Mouse (Mus musculus) embryonic fibroblast, embryonic 13.5 days (primary cell): ENCODE measurements around the gene Cstad. TPM values are rescaled to one million over a fixed set of nuclear protein-coding genes. Genes with fewer than 3 reads are reported as not detected.

Source experiments
- H3K27ac ChIP-seq: 2 replicates; pipeline ENCODE4 v1.5.1; 2012; ENCODE audit warnings: low read length, control low read depth, inconsistent platforms; ENCODE audit not compliant: insufficient read depth
- H3K4me1 ChIP-seq: 2 replicates; pipeline ENCODE4 v1.6.1; 2011; ENCODE audit warnings: low read length; ENCODE audit not compliant: control insufficient read depth, insufficient read depth
- H3K4me3 ChIP-seq: 2 replicates; pipeline ENCODE4 v1.5.1; 2011; ENCODE audit warnings: mild to moderate bottlenecking, control low read depth, low read length; ENCODE audit not compliant: insufficient read depth
- CTCF ChIP-seq: IDR thresholded peaks from 2 replicates; pipeline ENCODE4 v1.5.1; 2011; ENCODE audit warnings: mild to moderate bottlenecking, control low read depth, low read length, moderate library complexity, borderline replicate concordance; ENCODE audit not compliant: insufficient read depth
- POLR2A ChIP-seq: IDR thresholded peaks from 2 replicates; pipeline ENCODE4 v1.6.1; 2011; ENCODE audit warnings: low read depth, mild to moderate bottlenecking, control low read depth, low read length, moderate library complexity
- polyA plus RNA-seq: library from polyadenylated mRNA; stranded (reverse); fragments of >200 nt; gene quantifications from 2 replicates; pipeline ENCODE4 v1.2.4, GENCODE M21; 2011; ENCODE audit warnings: low read depth; ENCODE audit not compliant: missing spikeins, insufficient read length

The Cstad gene
- polyA plus RNA-seq, 1 experiment = 2.8 TPM

DNA sequence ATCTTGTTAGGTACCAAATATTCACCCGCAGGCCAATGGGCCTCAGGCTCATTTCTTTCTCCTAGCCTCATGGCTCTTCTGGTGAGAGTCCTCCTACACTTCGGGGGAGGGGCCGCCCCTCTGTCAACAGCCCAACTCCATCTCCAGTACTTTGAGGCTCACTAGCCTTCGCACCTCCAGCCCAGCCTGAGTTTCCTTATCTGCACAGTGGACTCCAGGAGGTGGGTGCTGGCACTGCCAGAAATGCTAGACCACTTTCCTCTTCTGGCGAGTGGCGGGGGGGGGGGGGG lies 10.9 kb downstream of the Cstad start:
- Histone ChIP-seq H3K4me3 (no peak overlapping the region), H3K27ac (peak overlapping the region; percentile 96), H3K4me1 (peaks cover 28% of the 10 kb centered on the region)
- TF ChIP-seq POLR2A = no peak
- TF ChIP-seq CTCF = no peak

DNA sequence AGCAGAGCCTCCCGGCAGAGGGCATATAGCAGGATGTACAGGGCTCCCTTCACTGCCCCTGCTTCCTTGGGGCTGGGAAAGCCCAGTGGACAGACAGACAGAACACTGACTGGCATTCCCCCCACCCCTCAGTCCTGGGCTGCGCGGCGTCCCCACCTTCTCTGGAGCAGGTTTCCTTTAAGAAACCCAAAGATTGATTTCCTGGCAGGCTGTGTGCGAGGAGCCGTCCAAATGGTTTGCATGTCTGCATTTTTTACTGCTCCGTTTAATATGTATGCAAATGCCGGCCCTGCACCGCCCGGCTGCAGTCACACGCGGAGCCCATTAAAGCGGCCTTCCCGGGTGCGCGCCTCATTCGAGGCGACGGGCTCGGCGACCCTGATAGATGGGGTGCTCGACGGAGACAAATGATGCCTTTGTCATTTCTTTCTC lies 11.8 kb downstream of the Cstad start:
- TF ChIP-seq POLR2A (peak; percentile 28; the same call in 1 of the 2 replicates), CTCF (no peak)
- H3K4me1 ChIP-seq = peaks cover 22% of the 10 kb centered on the region
- H3K27ac ChIP-seq = peak overlapping the region; percentile 49

DNA sequence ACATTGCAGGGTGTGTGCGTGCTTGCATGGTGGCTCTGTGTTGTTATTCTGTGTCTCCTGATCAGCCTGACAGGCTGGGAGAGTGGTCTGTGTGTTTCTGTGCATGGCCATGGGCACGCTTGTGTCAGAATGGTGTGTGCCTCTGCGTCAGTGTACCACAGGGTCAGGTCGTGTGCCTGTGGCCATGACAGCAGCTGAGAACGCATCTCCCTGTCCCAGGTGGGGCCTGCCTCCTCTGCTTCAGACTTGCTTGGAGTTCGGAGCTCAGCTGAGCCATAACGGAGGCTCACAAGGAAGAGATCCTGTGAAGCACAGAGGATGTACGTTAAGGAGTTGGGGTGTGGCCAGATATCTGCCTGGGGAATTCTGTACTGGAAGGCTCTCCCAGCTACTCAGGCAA lies 13.1 kb downstream of the Cstad start:
- no peak overlapping the region for H3K4me3 ChIP-seq
- H3K27ac ChIP-seq = no peak overlapping the region
- peaks cover 19% of the 10 kb centered on the region for H3K4me1 ChIP-seq
- TF ChIP-seq POLR2A = no peak

More for the DNA sequence above, 11.8 kb downstream of the Cstad start:
- H3K4me3 ChIP-seq = no peak overlapping the region

DNA sequence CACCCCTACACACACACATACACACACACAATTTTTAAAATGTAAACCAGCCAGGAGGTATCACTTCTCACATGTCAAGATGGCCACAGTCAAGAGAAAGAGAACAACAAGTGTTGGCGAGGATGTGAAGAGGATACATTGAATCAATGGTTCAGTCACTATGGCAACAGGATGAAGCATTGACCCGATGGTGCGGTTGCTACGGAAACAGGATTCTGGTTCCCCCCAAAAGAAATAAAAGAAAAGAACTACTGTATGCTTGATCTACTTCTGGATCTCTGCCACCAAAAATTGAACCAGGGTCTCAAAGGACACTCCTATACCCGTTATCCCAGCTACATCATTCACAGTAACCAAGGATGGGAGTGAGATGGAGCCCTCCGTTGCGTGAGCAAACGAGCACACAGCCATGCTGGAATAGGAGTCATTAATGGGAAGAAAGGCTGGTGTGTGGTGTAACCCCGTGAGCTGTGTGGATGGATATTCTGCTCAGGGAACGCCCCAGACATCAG lies 13.9 kb downstream of the Cstad start:
- Histone ChIP-seq H3K27ac (no peak overlapping the region), H3K4me1 (peaks cover 19% of the 10 kb centered on the region), H3K4me3 (no peak overlapping the region)
- no peak for TF ChIP-seq CTCF
- TF ChIP-seq POLR2A = no peak

DNA sequence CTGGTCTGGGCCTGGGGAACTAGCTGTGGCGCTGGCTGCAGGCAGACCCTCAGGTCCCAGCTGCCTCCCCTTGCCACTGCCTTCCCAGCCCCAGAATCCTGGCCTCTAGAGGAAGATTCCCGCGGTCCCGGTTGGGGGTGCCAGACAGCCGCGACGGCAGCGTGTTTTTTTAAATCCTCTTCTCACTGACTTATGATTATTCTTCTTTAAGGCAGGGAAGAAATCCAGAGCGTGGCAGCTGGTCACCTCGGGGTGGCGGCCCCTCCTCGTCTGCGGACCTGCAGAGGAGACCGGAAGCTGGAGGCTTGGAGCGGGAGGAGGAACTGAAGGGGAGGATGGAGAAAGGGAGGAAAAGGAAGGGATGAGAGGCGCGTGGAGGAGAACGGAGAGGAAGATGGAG lies 18.7 kb downstream of the Cstad start:
- Histone ChIP-seq H3K27ac (peak overlapping the region; percentile 44), H3K4me3 (no peak overlapping the region), H3K4me1 (peaks cover 8% of the 10 kb centered on the region; the same call in 1 of the 2 replicates)
- 0 out of 2 replicates have a peak, but pooled peaks have one; percentile 16 for TF ChIP-seq CTCF
- peak; percentile 45; the same call in 1 of the 2 replicates for TF ChIP-seq POLR2A

DNA sequence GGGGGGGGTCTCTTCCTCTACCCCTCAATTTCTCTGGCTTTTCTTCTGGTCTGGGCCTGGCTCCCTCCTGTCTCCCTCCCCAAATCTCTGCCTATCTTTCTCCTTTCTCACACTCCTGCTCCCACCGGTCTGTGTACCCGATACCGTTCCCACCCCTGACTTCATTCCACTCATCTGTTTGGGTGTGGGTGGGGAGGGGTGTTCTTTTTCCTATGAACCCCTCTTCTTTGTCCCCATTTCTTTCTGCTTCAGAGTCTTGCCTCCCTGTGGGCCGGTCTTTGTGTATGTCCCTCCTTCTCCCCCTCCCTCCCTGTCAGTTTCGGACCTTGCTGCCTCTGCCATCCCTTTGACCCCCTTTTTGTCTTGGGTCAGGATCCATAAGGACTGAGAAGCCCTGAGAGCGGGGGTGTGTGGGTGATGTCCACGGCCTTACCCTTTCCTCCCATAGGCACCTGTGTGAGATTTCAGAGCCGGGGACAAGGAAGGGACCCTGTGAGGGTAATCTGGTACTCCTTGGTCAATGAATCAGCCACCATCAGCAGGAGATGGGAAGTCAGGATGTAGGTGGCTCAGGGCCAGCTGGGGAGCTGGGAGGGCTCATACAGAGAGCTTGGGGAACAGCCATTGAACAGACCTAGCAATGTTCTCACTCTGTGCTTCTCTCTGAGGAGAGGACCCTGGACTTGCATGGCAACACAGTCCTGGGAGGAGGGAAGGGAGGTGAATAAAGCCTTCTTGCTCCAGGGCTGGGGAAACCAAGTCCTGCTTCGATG lies 19.5 kb downstream of the Cstad start:
- peaks cover 8% of the 10 kb centered on the region; the same call in 1 of the 2 replicates for H3K4me1 ChIP-seq
- peak overlapping the region; percentile 44 for H3K27ac ChIP-seq
- no peak overlapping the region for H3K4me3 ChIP-seq
- TF ChIP-seq POLR2A = 0 out of 2 replicates have a peak, but pooled peaks have one; percentile 10
- TF ChIP-seq CTCF = no peak

DNA sequence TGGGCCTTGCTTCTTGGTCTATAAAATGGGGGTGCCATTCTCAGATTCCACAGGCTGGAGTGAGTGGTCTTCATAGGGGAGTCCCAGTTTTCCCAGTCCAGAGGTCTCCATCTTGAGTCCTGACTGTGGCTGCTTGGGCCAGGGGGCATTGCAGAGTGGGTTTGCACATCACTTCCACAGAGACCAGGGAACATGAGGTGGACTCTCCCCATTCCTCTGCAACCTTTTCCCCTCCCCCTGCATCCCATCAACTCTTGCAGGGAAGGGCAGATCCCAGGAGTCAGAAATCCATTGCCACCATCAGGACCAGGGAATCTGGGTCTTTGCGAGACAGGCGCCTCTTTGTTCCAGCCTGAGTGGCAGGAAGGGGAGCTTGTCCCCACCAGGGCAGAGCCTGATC lies 21.0 kb downstream of the Cstad start:
- Histone ChIP-seq H3K4me1 (peaks cover 8% of the 10 kb centered on the region; the same call in 1 of the 2 replicates), H3K4me3 (no peak overlapping the region), H3K27ac (no peak overlapping the region)
- TF ChIP-seq CTCF (no peak), POLR2A (no peak)

DNA sequence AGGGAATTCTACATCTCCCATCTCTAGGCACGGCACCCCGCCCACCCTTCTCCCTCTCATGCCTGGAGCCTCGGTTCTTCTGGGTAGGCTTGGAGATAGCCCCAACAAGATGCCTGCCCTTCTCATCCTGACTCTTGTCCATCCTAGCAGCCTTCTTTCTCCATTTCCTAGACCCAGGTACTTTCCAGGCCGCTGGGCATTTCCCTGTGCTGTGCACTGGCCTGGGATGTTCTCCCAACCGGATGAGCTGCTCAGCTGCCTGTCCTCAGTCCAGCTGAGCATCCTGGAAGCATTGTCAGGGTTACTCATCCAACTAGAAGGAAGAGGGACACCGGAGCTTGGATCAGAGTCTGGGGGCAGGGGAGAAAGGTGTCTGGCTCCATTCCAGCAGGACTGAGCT lies 21.6 kb downstream of the Cstad start:
- H3K27ac ChIP-seq = no peak overlapping the region
- peaks cover 8% of the 10 kb centered on the region; the same call in 1 of the 2 replicates for H3K4me1 ChIP-seq
- no peak for TF ChIP-seq CTCF
- no peak for TF ChIP-seq POLR2A
- no peak overlapping the region for H3K4me3 ChIP-seq

DNA sequence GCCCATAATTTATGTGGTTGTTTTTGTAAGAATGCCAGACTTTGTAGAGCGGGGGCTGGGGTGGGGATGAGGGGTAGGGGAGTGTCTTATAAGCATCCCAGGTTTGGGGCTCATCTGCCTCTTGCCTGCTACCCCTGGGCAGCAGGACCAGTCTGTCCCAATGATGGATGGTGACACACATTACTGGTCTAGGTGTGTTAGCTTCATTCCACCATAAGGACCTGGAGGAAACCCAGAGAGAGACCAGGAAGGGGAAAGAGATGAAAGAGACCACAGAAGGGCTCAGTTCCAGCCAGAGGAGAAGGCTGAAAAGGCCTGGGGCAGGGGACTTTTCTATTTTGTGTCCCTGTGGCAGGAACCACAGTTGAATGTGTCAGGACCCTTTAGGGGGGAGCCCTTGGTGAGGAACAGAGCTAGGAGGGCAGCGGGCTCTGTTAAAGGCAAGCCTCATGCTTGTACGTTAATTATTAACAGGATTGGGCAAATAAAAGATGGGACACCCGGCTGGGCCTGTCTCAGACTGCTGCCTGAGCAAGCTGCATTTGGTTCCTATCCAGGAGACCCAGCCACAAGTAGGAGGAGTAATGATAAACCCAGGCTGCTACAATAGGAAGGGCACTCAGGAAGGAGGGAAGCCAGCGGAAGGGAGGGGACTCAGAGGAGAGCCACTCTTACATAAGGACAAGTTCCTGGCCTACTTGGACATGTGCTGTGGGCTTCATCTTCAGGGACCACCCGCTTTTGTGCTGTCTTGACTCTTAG lies 23.8 kb downstream of the Cstad start:
- no peak for TF ChIP-seq POLR2A
- no peak for TF ChIP-seq CTCF
- H3K27ac ChIP-seq = no peak overlapping the region
- H3K4me3 ChIP-seq = no peak overlapping the region
- peaks cover 8% of the 10 kb centered on the region; the same call in 1 of the 2 replicates for H3K4me1 ChIP-seq

DNA sequence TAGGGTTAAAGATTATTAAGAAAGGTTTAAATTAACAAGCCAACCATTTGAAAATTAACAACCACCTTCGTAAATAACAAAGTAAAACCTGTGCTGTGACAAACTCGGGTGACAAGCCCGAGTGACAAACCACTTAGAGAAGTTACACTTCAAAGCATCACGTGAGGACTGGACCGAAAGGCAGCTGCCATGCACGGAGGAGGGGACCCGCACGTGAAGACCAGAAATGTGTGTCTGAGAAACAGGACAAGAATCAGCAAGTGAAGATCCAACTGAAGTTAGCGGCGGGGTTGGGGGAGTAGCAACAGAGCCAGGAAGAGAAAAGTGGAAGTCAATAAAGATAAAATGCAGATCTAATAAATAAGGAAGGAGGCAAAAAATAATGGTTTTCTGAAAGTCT lies 29.0 kb downstream of the Cstad start:
- Histone ChIP-seq H3K4me1 (no peaks in the 10 kb centered on the region), H3K4me3 (no peak overlapping the region), H3K27ac (no peak overlapping the region)
- TF ChIP-seq CTCF (no peak), POLR2A (no peak)
